Mouse (Mus musculus) brown adipose tissue, adult 24 weeks (tissue): ENCODE measurements around the gene Ssx2ip. TPM values are rescaled to one million over a fixed set of nuclear protein-coding genes. Genes with fewer than 3 reads are reported as not detected.

Experiments used
- H3K27ac ChIP-seq: fragments of 200-500 bp; replicated peaks from 2 replicates; pipeline ENCODE4 v1.5.1; 2012; ENCODE audit warnings: low read depth, mild to moderate bottlenecking, low read length
- H3K4me1 ChIP-seq: fragments of 200-500 bp; 2 replicates; pipeline ENCODE4 v1.6.1; 2012; ENCODE audit warnings: low read length, mixed read lengths; ENCODE audit not compliant: control insufficient read depth, insufficient read depth, insufficient read length
- H3K4me3 ChIP-seq: fragments of 200-500 bp; 2 replicates; pipeline ENCODE4 v1.5.1; 2012; ENCODE audit warnings: low read depth, mild to moderate bottlenecking, low read length, moderate library complexity; ENCODE audit not compliant: insufficient read depth
- polyA plus RNA-seq: library from polyadenylated mRNA; stranded (reverse); fragments of >200 nt; gene quantifications from 2 replicates; pipeline ENCODE4 v1.2.4, GENCODE M21; 2012; ENCODE audit not compliant: missing spikeins, insufficient read depth, insufficient read length

Ssx2ip gene
- polyA plus RNA-seq, 1 experiment = 8.6 TPM

GRCm38 (mm10) chr3:146473741-146474140, 69.3 kb downstream of the Ssx2ip start:
- H3K4me1 ChIP-seq = no peaks in the 10 kb centered on the region
- no peak overlapping the region for H3K27ac ChIP-seq
- no peak overlapping the region for H3K4me3 ChIP-seq

GRCm38 (mm10) chr3:146474428-146474827, 70.0 kb downstream of the Ssx2ip start:
- Histone ChIP-seq H3K27ac (no peak overlapping the region), H3K4me3 (no peak overlapping the region), H3K4me1 (no peaks in the 10 kb centered on the region)

- Histone ChIP-seq H3K4me3 (no peak overlapping the region), H3K4me1 (no peaks in the 10 kb centered on the region), H3K27ac (no peak overlapping the region)
Measured at GRCm38 (mm10) chr3:146482044-146482443, 77.6 kb downstream of the Ssx2ip start.

- H3K27ac ChIP-seq = no peak overlapping the region
- no peak overlapping the region for H3K4me3 ChIP-seq
- H3K4me1 ChIP-seq = no peaks in the 10 kb centered on the region
Measured at GRCm38 (mm10) chr3:146486464-146486863, 82.0 kb downstream of the Ssx2ip start.

Other genes starting within 250 kb of the Ssx2ip start
- gene Lpar3, start 183.7 kb upstream of the Ssx2ip start, polyA plus RNA-seq = not detected in 2 replicates
- gene Ctbs, start 45.2 kb downstream of the Ssx2ip start, polyA plus RNA-seq = 4.9 and 5.0 TPM in 2 replicates
- 3.4 and 6.4 TPM in 2 replicates for gene Spata1, start 95.1 kb downstream of the Ssx2ip start, polyA plus RNA-seq
- 398 and 520 TPM in 2 replicates for gene Gng5, start 95.2 kb downstream of the Ssx2ip start, polyA plus RNA-seq
- 15.7 and 25.5 TPM in 2 replicates for gene Rpf1, start 116.8 kb downstream of the Ssx2ip start, polyA plus RNA-seq
- 1.4 TPM in 1 of 2 replicates, not detected in the other for gene Uox, start 165.8 kb downstream of the Ssx2ip start, polyA plus RNA-seq
- gene Dnase2b, start 211.0 kb downstream of the Ssx2ip start, polyA plus RNA-seq = not detected in 2 replicates
- gene 4930503B20Rik, start 246.7 kb downstream of the Ssx2ip start, polyA plus RNA-seq = not detected in 2 replicates